Mouse (Mus musculus) kidney, adult 8-10 months (tissue): ENCODE data around the gene Fam19a2.

Source experiments
- DNase-seq, 2 experiments: peaks; one replicate each; pipeline ENCODE4 v3.0.0; 2022

Gene Fam19a2

GRCm38 (mm10) chr10:123752755-123753154, 489.0 kb downstream of the Fam19a2 start:
- no peak for DNase-seq

GRCm38 (mm10) chr10:123753996-123754395, 490.2 kb downstream of the Fam19a2 start:
- DNase-seq = no peak

GRCm38 (mm10) chr10:123789374-123789773, 525.6 kb downstream of the Fam19a2 start:
- DNase-seq = no peak
